Mouse (Mus musculus) layer of hippocampus, postnatal 25 days (tissue): ENCODE measurements around the gene Mtln. TPM values are rescaled to one million over a fixed set of nuclear protein-coding genes. Genes with fewer than 3 reads are reported as not detected.

Experiments
- DNase-seq, 2 experiments: peaks; one replicate each; pipeline ENCODE4 v3.0.0; 2022; ENCODE audit warnings: mixed read lengths in 2 of 2, low spot score in 1 of 2; ENCODE audit errors: extremely low spot score in 1 of 2
- total RNA-seq, 2 experiments: library from RNA; stranded (reverse); gene quantifications; 2 replicates each; pipeline ENCODE4 v1.2.3; 2021

Mtln gene
- 10 to 100 TPM; 48.6 to 59.2 TPM for total RNA-seq

DNA sequence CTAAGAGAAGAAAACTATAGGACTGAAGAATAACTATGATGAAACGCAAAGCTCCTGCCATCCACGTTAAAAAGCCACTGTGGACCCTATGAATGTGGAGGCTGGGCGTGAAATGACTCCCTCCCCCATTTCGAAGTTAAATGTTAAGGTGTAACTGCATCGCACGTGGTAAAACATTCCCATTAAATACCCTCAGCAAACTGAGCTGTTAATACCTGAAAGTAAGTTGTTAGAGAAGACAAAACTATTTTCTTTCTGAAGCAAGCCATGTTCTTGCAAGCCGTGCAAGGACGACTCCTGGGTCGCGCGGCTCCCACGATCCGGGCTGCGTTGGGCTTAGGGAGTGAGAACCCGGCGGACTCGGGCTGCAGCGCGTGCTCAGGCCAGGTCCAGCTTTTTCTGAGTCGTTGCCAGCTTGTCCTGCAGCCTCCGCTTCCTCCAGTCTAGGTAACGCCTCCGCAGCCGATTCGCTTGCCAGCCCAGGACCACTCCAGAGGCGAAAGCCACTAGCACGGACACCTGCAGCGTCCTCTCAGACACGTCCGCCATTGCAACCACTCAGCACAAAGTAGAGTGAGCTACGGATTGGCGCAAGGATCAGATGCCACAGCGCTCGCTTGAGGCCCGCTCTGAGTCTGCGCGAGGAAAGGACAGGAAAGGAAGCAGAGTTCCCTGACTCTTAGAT, at the start of gene Mtln:
Gene Mtln (minus strand): TSS at position 570 of the 685 bp plus-strand sequence.
- peak; percentile 67 to 77 for DNase-seq

GRCm38 (mm10) chr2:127841402-127841801, 49.1 kb upstream of the Mtln start:
- no peak for DNase-seq

DNA sequence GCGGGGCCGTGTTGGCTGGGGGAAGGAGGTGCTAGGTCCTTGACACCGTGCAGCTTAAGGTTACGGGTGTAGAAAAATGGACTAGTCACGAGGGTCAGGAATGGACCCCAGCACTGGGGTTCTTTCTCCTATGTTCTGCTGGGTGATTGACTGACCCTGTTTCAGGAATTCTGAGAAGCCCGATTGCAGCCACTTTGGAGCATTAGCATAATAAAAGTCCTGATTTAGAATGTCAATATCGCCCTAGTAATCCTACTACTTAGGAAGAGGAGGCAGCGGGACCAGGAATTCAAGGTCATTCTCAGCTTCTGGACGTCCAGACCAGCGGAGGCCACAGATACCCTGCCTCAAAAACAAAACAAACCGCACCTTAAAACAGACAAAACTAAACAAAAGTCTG, 47.1 kb upstream of the Mtln start:
- no peak for DNase-seq

DNA sequence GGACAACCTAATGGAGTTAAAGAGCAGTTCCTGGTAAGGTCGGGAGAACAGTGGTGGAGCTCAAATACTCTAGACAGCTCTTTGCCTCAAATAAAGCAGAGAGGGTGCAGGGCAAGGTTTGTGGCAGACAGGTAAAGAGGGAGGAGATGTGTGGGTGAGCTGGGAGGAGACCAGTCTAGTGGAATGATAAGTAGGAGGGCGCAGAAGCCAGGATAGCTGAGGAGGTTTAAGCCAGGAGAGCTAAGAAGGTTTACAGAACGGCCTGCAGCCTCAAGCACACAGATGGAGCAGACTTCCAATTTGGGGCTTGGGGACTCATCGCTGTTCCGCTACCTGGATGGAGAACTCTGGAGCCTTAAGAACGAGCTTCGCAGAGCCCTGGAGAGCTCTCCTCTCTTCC, 46.3 kb upstream of the Mtln start, which contains the start of gene Acoxl:
Gene Acoxl (plus strand): TSS at position 301 of the 400 bp plus-strand sequence.
- no peak for DNase-seq

DNA sequence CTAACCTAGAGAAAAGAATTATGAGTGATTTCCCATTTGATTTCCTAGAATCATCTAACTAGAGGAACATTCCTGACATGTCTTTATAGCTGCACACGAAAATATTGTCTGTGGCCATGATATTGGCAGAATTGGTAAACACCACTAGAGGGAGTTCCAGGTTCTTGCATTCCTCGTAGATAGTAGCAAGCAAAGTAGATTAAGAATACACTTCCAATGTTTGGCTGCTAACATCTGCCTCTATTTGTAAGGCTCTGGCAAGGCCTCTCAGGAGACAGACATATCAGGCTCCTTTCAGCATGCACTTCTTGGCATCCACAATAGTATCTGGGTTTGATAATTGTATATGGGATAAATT, 40.5 kb upstream of the Mtln start:
- DNase-seq = no peak

- DNase-seq = no peak
These were observed 40.0 kb upstream of the Mtln start for GRCm38 (mm10) chr2:127832103-127832832.

- peak; percentile 81 to 92 for DNase-seq
These were observed 39.3 kb upstream of the Mtln start, which contains the start of gene Bub1 for GRCm38 (mm10) chr2:127831401-127832102. Bub1 (minus strand) TSS chr2:127831865.

DNA sequence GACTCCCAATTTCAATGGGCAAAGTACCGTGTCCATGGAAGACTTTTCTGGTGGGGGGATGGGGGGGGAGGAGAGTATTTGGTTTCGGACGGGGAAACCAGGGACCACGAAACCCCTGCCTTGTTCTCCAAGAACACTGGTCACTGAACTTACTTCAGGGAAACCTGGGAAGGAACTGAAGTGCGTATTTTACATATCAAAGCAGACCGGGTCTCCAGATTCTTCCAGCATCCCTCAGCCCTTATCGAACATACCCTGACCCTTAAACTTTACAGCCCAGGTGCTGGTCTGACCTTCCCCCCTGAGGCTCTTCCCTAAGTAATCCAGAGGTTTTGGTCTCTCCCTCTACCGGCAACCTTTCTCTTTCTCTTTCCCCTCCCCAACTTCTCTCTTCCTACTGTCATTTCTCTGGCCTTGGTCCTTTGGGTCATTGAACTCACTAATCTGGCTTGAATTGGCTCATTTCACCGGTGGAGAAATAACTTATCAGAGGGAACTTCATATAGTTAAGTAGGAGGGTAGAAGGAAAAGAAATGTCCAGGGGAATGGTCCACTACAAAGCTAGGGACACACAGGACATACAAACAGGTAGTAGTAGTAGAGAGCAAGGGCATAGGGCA, 2.5 kb downstream of the Mtln start:
- DNase-seq = no peak

DNA sequence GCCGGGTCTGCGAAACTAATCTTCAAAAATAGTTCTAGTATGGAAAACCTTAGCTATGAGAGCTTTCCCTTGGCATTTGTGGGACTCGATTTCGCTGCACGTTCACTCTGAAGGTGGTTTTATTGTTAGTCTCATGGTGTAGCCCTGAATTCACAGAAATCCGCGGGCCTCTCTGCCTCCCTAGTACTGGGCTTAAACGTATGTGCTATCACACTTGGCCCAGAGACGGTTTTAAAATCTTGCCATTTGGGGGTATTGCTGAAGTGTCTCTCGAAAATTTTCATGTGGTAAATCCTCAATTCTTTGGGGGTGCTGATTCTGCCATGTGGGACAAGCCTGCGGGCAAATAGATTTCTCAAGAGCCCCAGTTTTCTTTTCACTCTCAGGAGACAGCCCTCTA, 3.1 kb downstream of the Mtln start:
- DNase-seq = peak in 1 of 2 experiments; percentile 12

GRCm38 (mm10) chr2:127788440-127789116, 3.7 kb downstream of the Mtln start, which contains the start of gene Nphp1:
Nphp1 (minus strand) TSS chr2:127788897.
- peak; percentile 76 to 83 for DNase-seq

- DNase-seq = no peak
These were observed 5.1 kb downstream of the Mtln start for GRCm38 (mm10) chr2:127787226-127787625.

DNA sequence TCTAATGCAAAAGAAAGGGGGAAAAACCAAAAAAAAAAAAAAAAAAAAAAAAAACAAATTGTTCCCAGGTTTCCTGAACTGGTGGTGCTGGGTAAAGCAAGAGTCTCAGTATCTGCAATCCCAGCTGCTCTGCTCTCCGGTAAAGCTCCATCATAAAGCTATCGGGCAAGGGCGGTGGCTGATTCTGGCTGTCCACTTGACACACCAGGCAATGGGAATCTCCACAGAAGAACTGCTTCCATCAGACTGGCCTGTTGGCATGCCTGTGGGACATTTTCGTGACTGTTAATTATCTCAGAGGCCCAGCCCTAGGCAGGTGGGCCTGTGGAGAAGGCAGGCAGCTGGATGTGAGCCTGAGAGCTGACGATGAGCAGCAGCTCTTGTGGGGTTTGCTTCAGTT, 13.8 kb downstream of the Mtln start:
- no peak for DNase-seq

DNA sequence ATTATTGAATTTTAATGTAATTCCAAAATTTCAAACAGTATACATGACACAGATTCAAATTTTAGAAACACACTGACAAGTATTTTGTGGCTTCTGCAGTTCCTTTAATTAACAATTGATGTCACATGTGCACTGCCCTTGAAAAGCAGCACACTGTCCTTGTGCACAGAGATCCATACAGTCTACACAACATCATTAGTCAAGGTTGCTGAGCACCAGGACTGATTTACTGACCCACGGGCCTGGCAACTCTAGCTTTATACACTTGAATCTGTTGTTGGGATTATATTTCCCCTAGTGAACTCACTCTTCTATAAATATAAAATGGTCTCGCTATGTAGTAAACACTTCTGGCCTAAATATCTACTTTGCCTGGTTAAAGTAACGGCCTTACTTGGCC, 17.3 kb downstream of the Mtln start:
- DNase-seq = no peak

GRCm38 (mm10) chr2:127774578-127774941, 17.7 kb downstream of the Mtln start:
- DNase-seq = no peak

DNA sequence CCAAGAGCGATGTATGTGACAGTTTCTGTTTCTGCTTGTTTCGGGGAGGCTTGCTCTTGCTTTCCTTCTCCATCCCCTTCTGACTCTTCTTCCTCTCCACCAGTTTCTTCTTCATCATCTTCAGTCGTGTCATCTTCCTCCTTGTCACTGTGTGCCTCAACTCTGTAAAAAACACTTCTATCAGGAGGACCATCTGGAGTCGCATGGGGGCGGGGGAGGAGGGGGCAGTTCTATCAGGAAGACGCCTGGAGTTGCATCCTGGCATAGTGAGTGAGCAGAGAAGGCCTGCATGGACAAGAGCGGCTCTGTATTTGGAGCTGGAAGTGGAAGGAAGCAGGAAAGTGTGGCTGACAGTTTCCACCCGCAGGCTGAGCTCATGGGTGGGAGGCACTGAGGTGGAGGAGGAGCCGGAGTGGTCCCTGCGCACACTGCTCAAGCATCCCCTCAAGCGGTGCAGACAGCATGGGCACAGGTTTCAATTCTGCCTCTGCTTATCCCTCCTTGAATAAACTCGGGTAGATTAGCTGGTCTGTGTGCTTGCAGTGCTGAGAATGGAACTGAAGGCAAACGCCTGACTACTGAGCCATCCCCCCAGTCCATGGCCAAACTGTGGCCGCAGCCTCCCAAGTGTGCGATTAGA, 18.2 kb downstream of the Mtln start:
- no peak for DNase-seq

- DNase-seq = no peak
These were observed 30.7 kb downstream of the Mtln start for GRCm38 (mm10) chr2:127761587-127761986.

DNA sequence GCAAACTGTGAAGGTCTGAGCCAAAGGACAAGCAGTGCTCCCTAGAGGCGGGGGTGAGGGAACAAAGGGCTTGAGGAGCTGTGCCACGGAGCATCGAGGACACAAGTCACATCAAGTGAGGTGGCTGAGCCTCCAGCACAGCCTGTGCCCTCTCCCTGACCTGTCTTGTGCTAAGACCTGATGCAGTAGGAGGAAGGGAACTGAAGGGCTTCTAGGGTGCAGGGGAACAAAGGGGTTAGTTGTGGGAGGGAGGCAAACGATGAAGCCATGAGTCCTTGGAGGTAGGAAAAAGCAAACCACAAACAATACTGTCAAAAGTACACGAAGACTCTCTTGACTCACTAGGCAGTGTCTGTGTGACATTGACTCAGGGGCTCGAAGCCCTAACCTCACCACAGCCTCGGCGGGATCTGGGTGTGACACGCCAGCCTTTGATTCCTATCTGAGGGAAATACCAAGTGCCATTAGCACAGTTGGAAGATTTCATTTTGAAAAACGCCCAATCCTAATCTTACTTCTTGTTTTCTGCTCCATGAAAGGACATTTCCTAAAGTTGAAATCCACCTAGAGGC, 31.8 kb downstream of the Mtln start:
- no peak for DNase-seq

- no peak for DNase-seq
These were observed 32.3 kb downstream of the Mtln start for GRCm38 (mm10) chr2:127760014-127760413.

- no peak for DNase-seq
These were observed 33.0 kb downstream of the Mtln start for GRCm38 (mm10) chr2:127759157-127759880.
